ENCODE assay signal across 31 mouse cellular contexts in the genomic region with DNA sequence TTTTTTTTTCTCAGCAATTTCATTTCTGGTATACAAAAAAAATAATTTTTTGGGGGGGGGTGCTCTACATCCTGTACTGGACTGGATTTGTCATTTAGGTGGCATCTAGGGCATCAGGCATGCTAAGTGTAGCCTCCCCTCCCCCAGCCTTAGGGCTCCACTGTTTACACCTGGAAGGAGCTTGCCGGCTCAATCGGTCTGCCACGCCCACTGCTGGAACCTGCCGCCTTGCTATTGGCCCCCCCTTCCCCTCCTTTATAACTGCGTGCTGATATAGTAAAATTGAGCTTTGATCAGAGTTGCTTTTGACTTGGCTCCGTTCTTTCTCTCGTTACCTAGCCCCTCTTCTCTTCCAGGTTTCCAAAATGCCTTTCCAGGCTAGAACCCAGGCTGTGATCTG. TPM values are rescaled to one million over a fixed set of nuclear protein-coding genes. Genes with fewer than 3 reads are reported as not detected.
"Had no signal": no experiment of that assay in that cellular context is flagged by ENCODE, and none has a peak within 500 bp of the region (broad histone marks: within the 10 kb centered on the region; RNA-seq: fewer than 3 reads in every experiment).

No protein-coding gene starts in this region.

- H3K4me1 ChIP-seq: kidney, embryonic 15.5 days; limb, embryonic 10.5 days; limb, embryonic 13.5 days; liver, embryonic 12.5 days; liver, embryonic 15.5 days; lung, embryonic 15.5 days; midbrain, embryonic 12.5 days; midbrain, embryonic 15.5 days; neural tube, embryonic 13.5 days; stomach, embryonic 15.5 days had no signal

- ATAC-seq: liver, embryonic 12.5 days; midbrain, embryonic 15.5 days had no signal

- H3K27ac ChIP-seq: kidney, embryonic 15.5 days; limb, embryonic 10.5 days; limb, embryonic 13.5 days; liver, embryonic 12.5 days; liver, embryonic 15.5 days; lung, embryonic 15.5 days; midbrain, embryonic 12.5 days; midbrain, embryonic 15.5 days; neural tube, embryonic 13.5 days; stomach, embryonic 15.5 days had no signal

- H3K27me3 ChIP-seq: kidney, embryonic 15.5 days; limb, embryonic 13.5 days; liver, embryonic 12.5 days; liver, embryonic 15.5 days; lung, embryonic 15.5 days; midbrain, embryonic 12.5 days; midbrain, embryonic 15.5 days; neural tube, embryonic 13.5 days; stomach, embryonic 15.5 days had no signal

- H3K9me3 ChIP-seq: kidney, embryonic 15.5 days; limb, embryonic 10.5 days; limb, embryonic 13.5 days; liver, embryonic 12.5 days; liver, embryonic 15.5 days; lung, embryonic 15.5 days; midbrain, embryonic 12.5 days; midbrain, embryonic 15.5 days; neural tube, embryonic 13.5 days; stomach, embryonic 15.5 days had no signal

- DNase-seq: kidney, adult 8-10 months; kidney, postnatal 10 days; kidney, postnatal 36 days; liver; lung, adult 18-20 months; lung, postnatal 10 days; lung, postnatal 4 days; retina, postnatal 1 day; right cerebral cortex, postnatal 25 days; spleen, adult 18-20 months; thymus, adult 2 months; thymus, postnatal 14 days; thymus, postnatal 4 days had no signal

- H3K4me2 ChIP-seq: kidney, embryonic 15.5 days; limb, embryonic 13.5 days; liver, embryonic 12.5 days; liver, embryonic 15.5 days; lung, embryonic 15.5 days; midbrain, embryonic 12.5 days; midbrain, embryonic 15.5 days; neural tube, embryonic 13.5 days; stomach, embryonic 15.5 days had no signal

- H3K9ac ChIP-seq: kidney, embryonic 15.5 days; limb, embryonic 13.5 days; liver, embryonic 12.5 days; liver, embryonic 15.5 days; lung, embryonic 15.5 days; midbrain, embryonic 12.5 days; midbrain, embryonic 15.5 days; neural tube, embryonic 13.5 days; stomach, embryonic 15.5 days had no signal

- H3K36me3 ChIP-seq: liver, embryonic 15.5 days had no signal

- H3K4me3 ChIP-seq: kidney, embryonic 15.5 days; limb, embryonic 10.5 days; limb, embryonic 13.5 days; liver, embryonic 12.5 days; liver, embryonic 15.5 days; lung, embryonic 15.5 days; midbrain, embryonic 12.5 days; midbrain, embryonic 15.5 days; myocyte; neural tube, embryonic 13.5 days; stomach, embryonic 15.5 days had no signal

RNA-seq across cellular contexts. Expression of a gene that starts 52.8 kb away (rescaled TPM):
- total RNA-seq: layer of hippocampus, adult 8-10 months; layer of hippocampus, postnatal 14 days; left cerebral cortex, adult 8-10 months; left cerebral cortex, postnatal 25 days; megakaryocyte, adult 5-6 weeks; monocyte, adult 5-6 weeks; neutrophil, adult 5-6 weeks had no signal
- polyA plus RNA-seq: kidney, embryonic 15.5 days; liver, embryonic 12.5 days; midbrain, embryonic 15.5 days; myocyte; neural tube, embryonic 13.5 days; thymus, adult 2 months had no signal
